Mouse (Mus musculus): ENCODE measurements around the gene Asna1. TPM values are rescaled to one million over a fixed set of nuclear protein-coding genes. Genes with fewer than 3 reads are reported as not detected.

The Asna1 gene
- total RNA-seq, 2 experiments from 2014 or later = 118 to 122 TPM

GRCm38 (mm10) chr8:85035728-85036310 is 10.7 kb upstream of the Asna1 start:
- intact Hi-C loops (cut with DNase I) = no loop called here
- no peak for DNase-seq (ENCODE audit: low spot score in 2 of 2)

GRCm38 (mm10) chr8:85035165-85035727 is 10.2 kb upstream of the Asna1 start:
- intact Hi-C loops (cut with DNase I) = no loop called here
- DNase-seq (ENCODE audit: low spot score in 2 of 2) = no peak

GRCm38 (mm10) chr8:85034764-85035163 is 9.7 kb upstream of the Asna1 start:
- intact Hi-C loops (cut with DNase I) = no loop called here
- DNase-seq (ENCODE audit: low spot score in 2 of 2) = peak; percentile 68 to 82

GRCm38 (mm10) chr8:85033867-85034266 is 8.8 kb upstream of the Asna1 start:
- intact Hi-C loops (cut with DNase I) = no loop called here
- DNase-seq (ENCODE audit: low spot score in 2 of 2) = no peak

- no peak for DNase-seq (ENCODE audit: low spot score in 2 of 2)
- intact Hi-C loops (cut with DNase I) = no loop called here
Observed at GRCm38 (mm10) chr8:85032622-85033311, 7.7 kb upstream of the Asna1 start.

GRCm38 (mm10) chr8:85029271-85029670 is 4.2 kb upstream of the Asna1 start:
- DNase-seq (ENCODE audit: low spot score in 2 of 2) = no peak
- intact Hi-C loops (cut with DNase I) = no loop called here

- no peak for DNase-seq (ENCODE audit: low spot score in 2 of 2)
- intact Hi-C loops (cut with DNase I) = no loop called here
Observed at GRCm38 (mm10) chr8:85027922-85028321, 2.8 kb upstream of the Asna1 start.

- intact Hi-C loops (cut with DNase I) = no loop called here
- no peak for DNase-seq (ENCODE audit: low spot score in 2 of 2)
Observed at GRCm38 (mm10) chr8:85027516-85027855, 2.4 kb upstream of the Asna1 start.

- DNase-seq (ENCODE audit: low spot score in 2 of 2) = peak; percentile 96
Observed at GRCm38 (mm10) chr8:85026670-85027515, 1.8 kb upstream of the Asna1 start, which contains the start of gene Trir. Gene Trir, plus strand, starts transcription at chr8:85026823.

GRCm38 (mm10) chr8:85023846-85024245 is 1.2 kb downstream of the Asna1 start:
- DNase-seq (ENCODE audit: low spot score in 2 of 2) = no peak
- intact Hi-C loops (cut with DNase I) = loop anchor here (2.0 kb wide), 1 partner anchor 49 kb away; no protein-coding TSS in a partner anchor

More at GRCm38 (mm10) chr8:85026670-85027515, 1.8 kb upstream of the Asna1 start, which contains the start of gene Trir:
- intact Hi-C loops (cut with DNase I) = no loop called here

- intact Hi-C loops (cut with DNase I) = no loop called here
Observed at GRCm38 (mm10) chr8:85021514-85022055, 3.5 kb downstream of the Asna1 start.

GRCm38 (mm10) chr8:85017209-85017608 is 7.9 kb downstream of the Asna1 start:
- intact Hi-C loops (cut with DNase I) = no loop called here
- no peak for DNase-seq (ENCODE audit: low spot score in 2 of 2)

More at GRCm38 (mm10) chr8:85021514-85022055, 3.5 kb downstream of the Asna1 start:
- no peak for DNase-seq (ENCODE audit: low spot score in 2 of 2)

- intact Hi-C loops (cut with DNase I) = no loop called here
- DNase-seq (ENCODE audit: low spot score in 2 of 2) = no peak
Observed at GRCm38 (mm10) chr8:85016724-85017123, 8.4 kb downstream of the Asna1 start.

GRCm38 (mm10) chr8:85014431-85014830 is 10.7 kb downstream of the Asna1 start, which contains the start of gene Best2:
Gene Best2, minus strand, starts transcription at chr8:85014531.
- no peak for DNase-seq (ENCODE audit: low spot score in 2 of 2)
- intact Hi-C loops (cut with DNase I) = no loop called here

- peak; percentile 81 to 85 for DNase-seq (ENCODE audit: low spot score in 2 of 2)
- intact Hi-C loops (cut with DNase I) = no loop called here
Observed at GRCm38 (mm10) chr8:85013230-85013840, 11.7 kb downstream of the Asna1 start.

GRCm38 (mm10) chr8:85011242-85011641 is 13.8 kb downstream of the Asna1 start:
- intact Hi-C loops (cut with DNase I) = no loop called here
- no peak for DNase-seq (ENCODE audit: low spot score in 2 of 2)

GRCm38 (mm10) chr8:85007686-85008085 is 17.4 kb downstream of the Asna1 start:
- DNase-seq (ENCODE audit: low spot score in 2 of 2) = no peak
- intact Hi-C loops (cut with DNase I) = no loop called here

- DNase-seq (ENCODE audit: low spot score in 2 of 2) = peak; percentile 90 to 96
- intact Hi-C loops (cut with DNase I) = no loop called here
Observed at GRCm38 (mm10) chr8:84997649-84998295, 27.3 kb downstream of the Asna1 start.

- intact Hi-C loops (cut with DNase I) = no loop called here
- DNase-seq (ENCODE audit: low spot score in 2 of 2) = no peak
Observed at GRCm38 (mm10) chr8:84996978-84997377, 28.1 kb downstream of the Asna1 start.
